Mouse (Mus musculus) liver, postnatal 0 days (tissue): ENCODE results near the gene Prrc2a.

ENCODE experiments used
- CTCF ChIP-seq: sonication (generic); IDR thresholded peaks from 2 replicates; pipeline ENCODE4 v1.5.1; 2016; ENCODE audit warnings: antibody characterized with exemption, low read depth
- EP300 ChIP-seq: IDR thresholded peaks from 2 replicates; pipeline ENCODE4 v1.6.1; 2016; ENCODE audit warnings: antibody characterized with exemption, low read depth, mild to moderate bottlenecking

- TF ChIP-seq CTCF (no peak), EP300 (no peak)
Measured at GRCm38 (mm10) chr17:35189186-35189585, 24.5 kb upstream of the Prrc2a start.
